Mouse (Mus musculus): ENCODE results near the gene BC024063. TPM values are rescaled to one million over a fixed set of nuclear protein-coding genes. Genes with fewer than 3 reads are reported as not detected.
"Not testable (repeated sequence)": the region's sequence is repeated elsewhere in the genome, so short reads cannot be mapped to it uniquely, and the experiment has no call there.

Gene BC024063
- 1 to 10 TPM; 1.8 to 1.9 TPM for total RNA-seq (2021)
- long read RNA-seq, experiment 1, partial matches to known transcripts = 0 of 1 reads
- long read RNA-seq, experiment 1, other reads (novel, unspliced or antisense) = 0 of 1 reads
- long read RNA-seq, experiment 2, partial matches to known transcripts = 0 of 1 reads
- long read RNA-seq, experiment 2, other reads (novel, unspliced or antisense) = 0 of 1 reads

DNA sequence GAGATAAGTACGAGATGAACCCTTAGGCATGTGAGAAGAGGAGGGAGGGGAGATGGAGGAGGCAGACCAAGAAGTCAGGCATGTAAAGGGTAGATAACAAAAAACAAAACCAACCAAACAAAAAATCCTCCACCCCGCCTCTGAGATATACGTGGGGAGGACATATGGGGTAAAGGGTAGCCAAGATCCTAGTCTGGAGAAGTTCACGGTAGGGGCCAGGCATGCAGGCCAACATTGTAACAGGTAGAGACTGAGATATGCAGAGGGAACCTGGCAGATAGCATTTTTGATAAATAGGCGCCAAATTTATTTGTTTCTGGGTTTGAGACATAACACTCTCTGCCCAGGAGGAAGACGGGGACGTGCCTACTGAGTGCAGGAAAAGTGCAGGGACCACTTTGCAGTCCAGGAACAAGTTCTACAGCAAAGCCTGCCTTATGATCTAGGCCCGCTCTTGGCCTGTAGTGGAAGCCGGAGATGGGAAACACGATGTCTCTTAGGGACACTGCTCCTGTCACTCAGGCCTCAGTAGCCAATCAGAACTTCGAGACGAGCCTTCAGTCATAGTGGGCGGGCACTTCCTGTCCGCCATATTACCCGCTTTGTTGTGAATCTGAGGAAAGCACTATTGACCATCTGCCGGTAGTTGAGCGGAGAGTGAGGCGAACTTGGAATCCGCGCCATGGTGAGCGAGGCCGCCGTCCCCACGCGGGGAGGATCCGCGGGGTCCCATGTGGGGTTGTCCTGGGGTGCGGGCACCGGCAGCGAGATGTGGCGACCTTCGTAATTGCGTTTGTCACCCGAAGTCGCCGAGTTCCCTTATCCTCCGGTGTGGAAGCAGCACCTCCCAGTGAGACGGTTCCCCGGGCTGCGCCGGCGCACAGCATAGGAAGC lies at the start of gene BC024063:
Gene BC024063 (plus strand): TSS at position 626 of the 894 bp plus-strand sequence.
- intact Hi-C loops (cut with DNase I; ENCODE audit: low total_unique reads) = not testable (repeated sequence)
- peak; percentile 50 for DNase-seq

DNA sequence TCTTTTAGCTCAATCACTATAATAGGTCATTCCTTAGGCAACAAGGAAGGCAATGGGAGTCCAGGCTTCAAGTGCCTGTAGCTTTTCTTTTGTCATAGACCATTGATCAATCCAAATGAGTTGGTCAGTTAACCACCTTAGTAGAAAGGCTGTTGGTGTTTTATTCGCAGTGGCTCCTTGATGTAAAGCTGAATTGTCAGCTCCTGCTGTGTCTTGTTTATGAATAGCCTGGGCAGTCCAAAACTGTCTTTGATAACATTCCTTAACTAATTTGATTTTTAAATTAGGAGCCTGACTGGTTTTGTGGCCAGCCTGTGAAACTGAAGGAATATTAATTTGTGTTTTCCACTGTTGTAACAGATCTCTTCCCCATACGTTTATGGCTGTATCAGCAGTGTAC lies 41.0 kb upstream of the BC024063 start:
- no peak for DNase-seq
- intact Hi-C loops (cut with DNase I; ENCODE audit: low total_unique reads) = no loop called here

DNA sequence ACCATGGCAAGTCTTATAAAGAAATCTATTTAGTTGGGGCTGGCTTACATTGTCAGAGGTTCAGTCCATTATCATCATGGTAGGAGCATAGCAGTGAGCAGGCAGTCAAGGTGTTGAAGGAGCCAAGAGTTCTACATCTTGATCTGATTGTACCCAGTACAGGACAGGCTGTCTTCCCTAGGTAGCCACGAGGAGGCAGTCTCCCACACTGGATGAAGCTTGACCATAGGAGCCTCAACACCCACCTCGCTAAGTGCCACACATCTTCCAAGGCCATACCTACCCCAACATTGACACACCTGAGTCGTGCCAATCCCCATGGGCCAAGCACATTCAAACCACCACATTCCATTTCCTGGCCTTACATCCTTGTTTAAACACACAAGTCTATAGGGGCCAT lies 36.5 kb upstream of the BC024063 start:
- DNase-seq = no peak
- intact Hi-C loops (cut with DNase I; ENCODE audit: low total_unique reads) = no loop called here

DNA sequence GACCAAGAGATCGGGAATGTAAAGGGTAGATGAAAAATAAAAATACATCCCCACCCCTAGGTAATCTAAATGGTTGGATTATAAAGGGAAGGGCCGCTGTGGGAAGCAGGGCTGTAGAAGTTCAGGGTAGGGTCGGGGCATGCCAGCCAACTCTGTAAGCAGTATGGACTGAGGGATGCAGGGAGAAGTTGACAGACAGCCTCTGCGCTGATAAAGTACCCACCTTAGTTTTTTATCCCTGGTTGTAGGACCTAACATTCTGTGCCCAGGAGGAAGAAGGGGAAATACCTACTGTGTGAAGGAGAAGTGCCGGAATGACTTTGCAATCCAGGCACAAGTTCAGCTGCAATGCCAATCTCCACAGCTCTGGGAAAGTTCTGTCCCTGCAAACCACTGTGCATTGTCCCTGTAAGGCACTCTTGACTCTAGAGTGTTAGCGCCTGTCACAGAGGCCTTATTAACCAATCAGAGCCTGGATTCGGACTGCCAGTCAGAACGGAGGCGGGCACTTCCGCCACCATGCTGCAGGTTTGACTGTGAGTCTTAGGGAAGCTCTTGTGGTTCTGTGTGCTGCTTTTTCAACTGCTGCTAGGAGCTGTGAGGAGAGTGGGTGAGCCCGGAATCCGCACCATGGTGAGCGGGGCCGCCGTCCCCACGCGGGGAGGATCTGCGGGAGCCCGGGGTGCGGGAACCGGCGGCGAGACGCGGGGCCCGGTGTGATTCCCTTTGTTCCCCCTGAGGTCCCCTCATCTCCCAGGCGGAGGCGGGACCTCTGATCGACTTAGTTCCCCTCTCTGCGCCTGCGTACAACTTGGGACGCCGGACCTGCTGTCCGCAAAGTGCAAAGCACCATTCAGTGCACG lies 35.3 kb upstream of the BC024063 start, which contains the start of gene Zfp873:
Gene Zfp873 (plus strand): TSS at position 527 of the 863 bp plus-strand sequence.
- intact Hi-C loops (cut with DNase I; ENCODE audit: low total_unique reads) = no loop called here

DNA sequence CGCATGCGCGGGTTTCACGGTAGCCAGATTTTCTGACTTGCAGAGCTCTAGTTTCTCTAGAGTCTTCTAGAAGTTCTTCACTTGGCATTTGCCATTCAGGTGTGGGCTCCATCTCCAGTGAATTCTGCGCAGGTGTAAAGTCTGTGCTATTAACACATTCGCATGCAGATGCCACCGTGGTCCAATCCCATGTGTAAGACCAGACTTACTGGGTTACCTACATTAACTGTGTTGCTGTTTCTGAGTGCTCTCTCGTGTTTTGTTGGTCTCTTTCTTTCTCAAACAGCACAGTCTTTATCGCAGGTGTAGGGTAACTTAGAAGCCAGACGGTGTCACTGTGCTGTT lies 34.7 kb upstream of the BC024063 start:
- DNase-seq; intact Hi-C loops (cut with DNase I; ENCODE audit: low total_unique reads): not testable (repeated sequence)

More for the DNA sequence above, 35.3 kb upstream of the BC024063 start, which contains the start of gene Zfp873:
- DNase-seq = peak; percentile 94

DNA sequence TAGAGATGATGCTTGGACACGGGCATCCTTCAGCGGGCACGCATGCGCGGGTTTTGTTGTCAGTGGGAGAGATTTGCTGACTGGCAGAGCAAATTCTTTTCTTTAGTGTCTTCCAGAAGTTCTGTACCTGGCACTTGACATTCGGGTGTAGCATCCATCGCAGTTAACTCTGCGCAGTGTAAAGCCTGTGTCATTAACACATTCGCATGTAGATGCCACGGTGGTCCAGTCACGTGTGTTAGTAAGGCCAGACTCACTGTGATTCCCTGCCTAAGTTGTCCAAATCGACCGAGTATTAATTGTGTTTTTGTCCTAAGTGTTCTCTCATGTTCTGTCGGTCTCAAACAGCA lies 444 bp downstream of the BC024063 start:
- DNase-seq; intact Hi-C loops (cut with DNase I; ENCODE audit: low total_unique reads): not testable (repeated sequence)

DNA sequence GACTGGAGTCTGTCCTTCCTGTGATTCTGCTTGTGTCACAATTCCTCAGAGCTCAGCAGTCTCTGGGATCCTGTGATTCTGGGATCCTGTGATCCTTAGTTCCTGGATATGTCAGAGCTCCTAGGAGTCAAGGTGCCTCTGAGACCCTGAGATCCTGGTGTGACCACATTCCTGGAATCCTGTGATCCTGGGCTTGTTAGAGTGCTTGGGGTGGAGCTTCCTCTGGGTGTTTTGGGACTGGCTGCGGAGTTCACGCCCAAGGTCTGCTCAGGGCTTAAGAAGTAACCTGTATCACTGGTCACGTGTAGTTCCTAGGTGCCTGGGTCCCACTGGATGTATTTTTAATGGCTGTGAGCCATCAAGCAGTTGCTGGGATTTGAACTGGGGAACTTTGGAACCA lies 34.1 kb downstream of the BC024063 start:
- intact Hi-C loops (cut with DNase I; ENCODE audit: low total_unique reads) = no loop called here
- no peak for DNase-seq

DNA sequence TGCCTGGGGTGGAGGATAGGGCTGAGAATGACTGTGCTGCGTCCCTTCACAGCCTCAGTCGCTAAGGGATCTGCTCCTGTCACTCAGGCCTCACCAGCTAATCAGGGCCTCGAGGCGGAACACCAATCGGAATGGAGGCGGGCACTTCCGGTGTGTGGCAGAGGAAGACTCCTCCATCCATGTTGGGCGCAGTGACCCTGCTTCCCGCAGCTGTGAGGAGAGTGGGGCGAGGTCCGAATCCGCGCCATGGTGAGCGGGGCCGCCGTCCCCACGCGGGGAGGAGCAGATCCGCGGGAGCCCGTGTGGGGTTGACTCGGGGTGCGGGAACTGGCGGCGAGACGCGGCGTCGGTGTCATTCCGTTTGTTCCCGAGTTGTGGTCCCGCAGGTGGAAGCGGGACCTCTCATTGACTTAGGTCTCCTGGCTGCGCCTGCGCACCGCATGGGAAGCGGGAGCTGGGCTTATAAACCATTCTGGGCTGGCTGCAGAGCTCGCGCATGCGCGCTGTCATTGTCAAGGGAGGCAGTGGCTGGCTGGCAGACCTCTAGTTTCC lies 44.8 kb downstream of the BC024063 start, which contains the start of gene AU041133:
Gene AU041133 (plus strand): TSS at position 164 of the 552 bp plus-strand sequence.
- intact Hi-C loops (cut with DNase I; ENCODE audit: low total_unique reads) = no loop called here

DNA sequence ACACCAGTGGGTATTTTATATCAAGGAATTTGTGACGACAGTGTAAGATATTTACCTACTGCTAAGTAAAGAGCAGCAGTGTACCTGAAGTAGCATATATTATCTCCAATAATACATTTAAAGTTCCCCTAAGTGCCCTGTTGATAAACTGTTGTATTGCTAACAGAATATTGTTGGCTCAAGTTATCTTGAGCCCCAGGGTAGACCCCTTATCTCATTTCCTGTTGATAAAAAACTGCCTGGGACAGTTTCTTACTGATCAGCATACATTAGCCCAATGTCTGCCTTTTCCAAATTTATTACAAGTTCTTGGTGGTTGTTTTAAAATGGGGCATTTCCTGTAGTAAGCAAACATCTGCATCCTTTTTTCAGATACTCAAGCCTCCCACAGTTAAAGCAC lies 62.1 kb downstream of the BC024063 start:
- DNase-seq = no peak
- intact Hi-C loops (cut with DNase I; ENCODE audit: low total_unique reads) = no loop called here

More for the DNA sequence above, 44.8 kb downstream of the BC024063 start, which contains the start of gene AU041133:
- peak; percentile 87 for DNase-seq

DNA sequence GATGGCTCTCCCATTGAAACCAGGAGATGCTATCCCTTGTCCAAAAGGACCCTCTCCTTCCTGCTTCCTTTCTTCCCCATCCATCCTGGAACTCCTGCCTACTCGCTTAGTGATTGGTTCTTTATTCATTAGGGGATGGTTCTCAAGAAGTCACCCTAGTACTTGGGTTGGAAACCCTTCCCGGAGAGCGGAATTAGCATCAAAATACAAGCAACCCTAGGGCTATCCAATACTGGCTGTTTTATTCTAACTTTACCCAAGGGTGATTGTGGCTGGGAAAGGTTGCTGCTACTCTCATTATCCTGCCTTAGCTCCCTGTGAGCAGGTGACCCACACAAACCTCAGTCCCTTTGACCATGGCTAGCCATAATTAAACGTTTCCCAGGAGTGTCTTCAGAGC lies 64.4 kb downstream of the BC024063 start:
- intact Hi-C loops (cut with DNase I; ENCODE audit: low total_unique reads) = no loop called here
- DNase-seq = no peak

Other genes with a start within 250 kb of the BC024063 start
- gene Gm32687, start 219.4 kb upstream of the BC024063 start, total RNA-seq (2021) = 1 to 10 TPM; 1.1 to 2.7 TPM
- gene Zfp781, start 152.9 kb upstream of the BC024063 start, total RNA-seq (2021) = 1 to 10 TPM in 1 of 2 experiments, under 1 TPM in 1; 0.78 to 1.3 TPM
- 1 to 10 TPM; 2.5 to 3.3 TPM for gene Zfp873, start 35.2 kb upstream of the BC024063 start, total RNA-seq (2021)
- 1 to 10 TPM; 1.9 to 2.0 TPM for gene AU041133, start 44.7 kb downstream of the BC024063 start, total RNA-seq (2021)
- 1 to 10 TPM; 5.7 to 6.8 TPM for gene Zfp938, start 157.9 kb downstream of the BC024063 start, total RNA-seq (2021)
- not detected for gene 4932415D10Rik, start 233.2 kb downstream of the BC024063 start, total RNA-seq (2021)